Mouse (Mus musculus) lung, adult 2 months (tissue): ENCODE measurements at regions not wholly inside any gene's neighbourhood (a gene's known extent, or its start where the extent isn't known, plus 50 kb on each side); places are given as distances from the start of the nearest gene placed in this dataset.

Experiments
- DNase-seq: peaks from one replicate; pipeline ENCODE4 v3.0.0; 2022
- H3K4me1 ChIP-seq: fragments of 200-500 bp; 2 replicates; pipeline ENCODE4 v1.6.1; 2011; ENCODE audit warnings: low read length; ENCODE audit not compliant: control insufficient read depth, insufficient read depth
- H3K4me3 ChIP-seq: fragments of 200-500 bp; replicated peaks from 2 replicates; pipeline ENCODE3; 2011; ENCODE audit warnings: low read depth, mild to moderate bottlenecking, control low read depth, low read length; ENCODE audit errors: extremely low read depth
- CTCF ChIP-seq: fragments of 200-500 bp; IDR thresholded peaks from 2 replicates; pipeline ENCODE4 v1.5.1; 2011; ENCODE audit warnings: mild to moderate bottlenecking, low read length, control low read depth; ENCODE audit not compliant: insufficient read depth
- POLR2A ChIP-seq: fragments of 200-500 bp; IDR thresholded peaks from 2 replicates; pipeline ENCODE4 v1.6.1; 2011; ENCODE audit warnings: low read depth, mild to moderate bottlenecking, control low read depth, low read length, borderline replicate concordance; ENCODE audit errors: extremely low read depth
- WGBS: fragments of 180-500 bp; shearing (Covaris S2); methylation state at CpG from one replicate; pipeline ENCODE4 v1.1.7; 2018; 5-methylcytosine and 5-hydroxymethylcytosine counted together

GRCm38 (mm10) chr5:119053738-119054137, 493.3 kb downstream of the Med13l start:
- Histone ChIP-seq H3K4me3 (no peak overlapping the region), H3K4me1 (peaks cover under 1% of the 10 kb centered on the region)
- WGBS, result 95% methylated on average over 8 of the region's 8 CpGs
- peak; percentile 9 for DNase-seq
- peak; percentile 9; the same call in 1 of the 2 replicates for TF ChIP-seq CTCF
- TF ChIP-seq POLR2A, result no peak

GRCm38 (mm10) chr5:119054393-119054792, 493.9 kb downstream of the Med13l start:
- WGBS, result 64% methylated on average over 6 of the region's 6 CpGs
- Histone ChIP-seq H3K4me3 (no peak overlapping the region), H3K4me1 (peaks cover 4% of the 10 kb centered on the region)
- TF ChIP-seq CTCF (no peak), POLR2A (no peak)
- DNase-seq, result no peak

GRCm38 (mm10) chr5:119055430-119055829, 495.0 kb downstream of the Med13l start:
- H3K4me1 ChIP-seq, result peaks cover 4% of the 10 kb centered on the region
- H3K4me3 ChIP-seq, result no peak overlapping the region
- 31% methylated on average over 12 of the region's 12 CpGs for WGBS
- DNase-seq, result peak; percentile 27
- TF ChIP-seq CTCF (no peak), POLR2A (no peak)

GRCm38 (mm10) chr5:119057813-119058212, 497.3 kb downstream of the Med13l start:
- DNase-seq, result no peak

GRCm38 (mm10) chr5:119058231-119058851, 497.9 kb downstream of the Med13l start:
- TF ChIP-seq POLR2A (no peak), CTCF (no peak)
- Histone ChIP-seq H3K4me3 (no peak overlapping the region), H3K4me1 (peaks cover 4% of the 10 kb centered on the region)
- 38% methylated on average over 10 of the region's 10 CpGs for WGBS
- DNase-seq, result no peak

More at GRCm38 (mm10) chr5:119057813-119058212, 497.3 kb downstream of the Med13l start:
- Histone ChIP-seq H3K4me3 (no peak overlapping the region), H3K4me1 (peaks cover 4% of the 10 kb centered on the region)
- 77% methylated on average over 4 of the region's 4 CpGs for WGBS
- TF ChIP-seq POLR2A (no peak), CTCF (no peak)

GRCm38 (mm10) chr5:119059223-119059622, 498.7 kb downstream of the Med13l start:
- 83% methylated on average over 2 of the region's 2 CpGs for WGBS
- TF ChIP-seq POLR2A (no peak), CTCF (no peak)
- Histone ChIP-seq H3K4me1 (peaks cover 4% of the 10 kb centered on the region), H3K4me3 (no peak overlapping the region)
- DNase-seq, result no peak

GRCm38 (mm10) chr5:119060886-119061285, 500.4 kb downstream of the Med13l start:
- H3K4me3 ChIP-seq, result no peak overlapping the region
- no peak for DNase-seq
- WGBS, result 86% methylated on average over 4 of the region's 4 CpGs
- H3K4me1 ChIP-seq, result peaks cover 4% of the 10 kb centered on the region
- TF ChIP-seq POLR2A (no peak), CTCF (no peak)

- 95% methylated on average over 11 of the region's 11 CpGs for WGBS
- no peak for TF ChIP-seq POLR2A
- TF ChIP-seq CTCF, result no peak
- H3K4me1 ChIP-seq, result peaks cover 4% of the 10 kb centered on the region
- no peak for DNase-seq
- no peak overlapping the region for H3K4me3 ChIP-seq
Measured at GRCm38 (mm10) chr5:119062478-119062877, 502.0 kb downstream of the Med13l start.

- TF ChIP-seq POLR2A, result no peak
- TF ChIP-seq CTCF, result no peak
- H3K4me1 ChIP-seq, result no peaks in the 10 kb centered on the region
- no peak for DNase-seq
- H3K4me3 ChIP-seq, result no peak overlapping the region
- WGBS, result 68% methylated on average over 6 of the region's 6 CpGs
Measured at GRCm38 (mm10) chr5:119066666-119067065, 506.2 kb downstream of the Med13l start.

GRCm38 (mm10) chr5:119069765-119070333, 509.4 kb downstream of the Med13l start:
- no peaks in the 10 kb centered on the region for H3K4me1 ChIP-seq
- no peak overlapping the region for H3K4me3 ChIP-seq
- WGBS, result 60% methylated on average over 10 of the region's 10 CpGs
- no peak for DNase-seq
- TF ChIP-seq POLR2A, result no peak
- TF ChIP-seq CTCF, result no peak
